Mouse (Mus musculus): ENCODE data around the gene Rbpms2.

DNA sequence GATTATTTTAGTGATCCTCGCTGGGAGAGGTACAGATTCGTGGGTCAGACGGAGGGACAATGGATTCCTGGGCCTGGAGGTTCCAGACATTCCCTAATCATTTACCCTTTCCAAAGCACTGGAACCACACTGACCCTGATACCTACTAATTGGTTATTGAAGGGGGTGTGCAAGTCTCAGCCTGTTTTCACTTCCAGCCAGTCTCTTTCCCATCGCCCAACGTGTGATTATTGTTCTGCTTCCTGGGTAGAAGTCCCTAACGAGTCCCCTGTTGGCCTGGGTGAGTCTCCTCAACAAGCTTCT lies 42.2 kb upstream of the Rbpms2 start:
- TF ChIP-seq CTCF (IDR thresholded peaks at IDR 0.05; ENCODE audit: low read depth, low read length), result no peak
- no peak for TF ChIP-seq POLR2A (IDR thresholded peaks at IDR 0.05; ENCODE audit: extremely low read depth, insufficient read depth, low read length)

All from liver, adult 2 months (tissue).